Mouse (Mus musculus) intestine, embryonic 16.5 days (tissue): ENCODE results near the gene Dgcr8. TPM values are rescaled to one million over a fixed set of nuclear protein-coding genes. Genes with fewer than 3 reads are reported as not detected.

Source experiments
- ATAC-seq: fragments of 200-750 bp; cut with Nextera tagmentation; 2 replicates; pipeline ENCODE4 v1.8.0; 2017; ENCODE audit warnings: moderate TSS enrichment, moderate library complexity
- H3K27ac ChIP-seq: fragments of 300-500 bp; sonication (generic); 2 replicates; pipeline ENCODE4 v1.5.1; 2014; ENCODE audit warnings: mild to moderate bottlenecking, low read length
- H3K27me3 ChIP-seq: fragments of 300-500 bp; sonication (generic); replicated peaks from 2 replicates; pipeline ENCODE4 v1.6.1; 2014; ENCODE audit warnings: low read length, control low read depth, mixed read lengths; ENCODE audit not compliant: control insufficient read depth, insufficient read depth
- H3K36me3 ChIP-seq: fragments of 300-500 bp; sonication (generic); 2 replicates; pipeline ENCODE4 v1.6.1; 2014; ENCODE audit warnings: low read length, control low read depth; ENCODE audit not compliant: control insufficient read depth, insufficient read depth
- H3K4me1 ChIP-seq: fragments of 300-500 bp; sonication (generic); 2 replicates; pipeline ENCODE4 v1.6.1; 2014; ENCODE audit warnings: low read length, control low read depth, mixed read lengths; ENCODE audit not compliant: control insufficient read depth, insufficient read depth
- H3K4me2 ChIP-seq: fragments of 300-500 bp; sonication (generic); 2 replicates; pipeline ENCODE4 v1.6.1; 2014; ENCODE audit warnings: low read depth, low read length, control low read depth
- H3K4me3 ChIP-seq: fragments of 300-500 bp; sonication (generic); 2 replicates; pipeline ENCODE4 v1.5.1; 2014; ENCODE audit warnings: mild to moderate bottlenecking, low read length
- H3K9ac ChIP-seq: fragments of 300-500 bp; sonication (generic); 2 replicates; pipeline ENCODE4 v1.6.1; 2014; ENCODE audit warnings: low read depth, low read length
- H3K9me3 ChIP-seq: fragments of 300-500 bp; sonication (generic); 2 replicates; pipeline ENCODE4 v1.6.1; 2016; ENCODE audit warnings: low read length, control low read depth; ENCODE audit not compliant: control insufficient read depth
- WGBS: fragments of 180-500 bp; shearing (Covaris S2); extraction: QIAGEN DNeasy Blood & Tissue Kit; methylation state at CpG from one replicate; pipeline ENCODE4 v1.1.7; 2014; 5-methylcytosine and 5-hydroxymethylcytosine counted together
- polyA plus RNA-seq: library from polyadenylated mRNA; unstranded; fragments of >200 nt; fragmentation: Nextera tagmentation; extraction: Ambion mirVana; gene quantifications from 2 replicates; pipeline ENCODE4 v1.2.1, GENCODE M21; 2015

Gene Dgcr8
- 17.0 and 18.9 TPM in 2 replicates for polyA plus RNA-seq

DNA sequence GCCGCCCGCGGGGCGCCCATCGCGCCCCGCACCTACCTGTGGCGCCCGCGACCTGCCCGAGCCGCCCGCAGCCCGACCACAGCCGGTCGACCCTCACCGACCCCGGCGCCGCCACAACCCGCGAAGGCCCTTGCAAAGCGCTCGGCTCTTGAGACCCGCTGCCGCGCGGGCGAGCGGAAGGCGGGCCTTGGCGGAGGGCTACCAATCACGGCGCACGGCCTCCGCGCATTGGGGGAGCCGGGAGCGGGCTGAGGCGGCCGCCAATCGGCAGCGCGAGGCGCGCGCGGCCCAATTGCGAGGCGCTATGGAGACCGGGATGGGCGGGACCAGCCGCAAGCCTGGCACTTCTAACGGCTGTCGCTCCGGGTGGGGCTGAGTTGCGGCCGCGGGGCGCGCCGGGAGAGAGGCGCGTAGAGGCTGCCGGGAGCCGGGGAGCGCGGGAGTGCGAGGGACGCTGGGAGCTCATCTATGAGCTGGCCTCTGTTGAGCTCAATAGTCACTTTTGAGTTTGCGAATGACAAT lies at the start of gene Dgcr8:
Gene Dgcr8, minus strand, starts transcription at position 180 of the 522 bp plus-strand sequence.
- H3K27ac ChIP-seq = peak within 1 kb of the TSS; percentile 91
- H3K9ac ChIP-seq = peak within 1 kb of the TSS; percentile 96
- H3K4me3 ChIP-seq = peak within 1 kb of the TSS; percentile 97
- under 1% methylated on average over 69 of the region's 71 CpGs for WGBS
- H3K36me3 ChIP-seq = peaks cover 3% of the 10 kb centered on the region
- peak; percentile 99 for ATAC-seq
- H3K9me3 ChIP-seq = no peaks in the 10 kb centered on the region
- no peaks in the 10 kb centered on the region for H3K27me3 ChIP-seq
- peak within 1 kb of the TSS; percentile 85 for H3K4me2 ChIP-seq
- H3K4me1 ChIP-seq = peaks cover 22% of the 10 kb centered on the region

DNA sequence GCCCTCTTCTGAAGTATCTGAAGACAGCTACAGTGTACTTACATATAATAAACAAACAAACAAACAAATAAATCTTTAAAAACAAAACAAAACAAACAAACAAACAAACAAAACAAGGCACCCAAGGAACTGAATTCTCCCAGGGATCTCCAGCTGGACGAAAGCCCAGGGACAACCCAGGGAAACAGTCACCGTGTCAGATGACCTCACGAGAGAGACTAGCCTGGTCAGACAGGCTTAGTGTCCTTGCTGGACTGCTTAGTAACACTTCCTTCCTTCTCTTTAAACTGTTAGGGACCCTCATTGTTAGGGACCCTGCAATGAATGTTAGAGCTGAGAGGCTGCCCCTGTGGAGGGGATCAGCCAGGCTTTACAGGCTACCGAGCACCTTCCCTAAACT lies 48.2 kb upstream of the Dgcr8 start:
- Histone ChIP-seq H3K4me3 (no peak overlapping the region), H3K27me3 (no peaks in the 10 kb centered on the region), H3K9ac (no peak overlapping the region), H3K27ac (no peak overlapping the region), H3K36me3 (no peaks in the 10 kb centered on the region), H3K9me3 (no peaks in the 10 kb centered on the region), H3K4me2 (no peak overlapping the region), H3K4me1 (0 out of 2 replicates have a peak, but pooled peaks cover 6% of the 10 kb centered on the region)
- ATAC-seq = no peak
- WGBS = 89% methylated on average over 4 of the region's 4 CpGs

- Histone ChIP-seq H3K27ac (no peak overlapping the region), H3K4me1 (0 out of 2 replicates have a peak, but pooled peaks cover 2% of the 10 kb centered on the region), H3K4me2 (no peak overlapping the region), H3K9ac (no peak overlapping the region), H3K4me3 (no peak overlapping the region), H3K27me3 (no peaks in the 10 kb centered on the region), H3K36me3 (no peaks in the 10 kb centered on the region), H3K9me3 (no peaks in the 10 kb centered on the region)
- ATAC-seq = no peak
- 94% methylated on average over 3 of the region's 3 CpGs for WGBS
Measured at GRCm38 (mm10) chr16:18335981-18336380, 46.9 kb upstream of the Dgcr8 start.

DNA sequence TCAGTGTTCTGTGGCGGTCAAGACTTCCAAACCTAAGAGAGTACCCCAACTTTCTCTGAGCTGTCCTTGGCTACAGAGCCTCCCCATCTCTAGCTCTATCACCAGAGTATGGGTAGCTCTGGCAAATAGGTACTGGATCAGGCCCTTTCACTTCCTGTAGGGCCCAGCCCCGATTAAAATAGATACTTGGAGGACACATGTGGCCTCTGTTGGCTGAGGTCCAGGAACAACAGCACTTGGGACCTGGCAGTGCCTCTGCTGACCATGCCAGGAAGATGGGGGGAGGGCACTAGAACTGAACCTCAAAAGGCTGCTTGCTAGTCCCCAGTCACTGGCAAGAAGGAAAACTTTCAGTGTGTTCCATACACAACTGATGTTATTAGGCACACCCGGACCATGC lies 44.9 kb upstream of the Dgcr8 start:
- Histone ChIP-seq H3K4me1 (0 out of 2 replicates have a peak, but pooled peaks cover 2% of the 10 kb centered on the region), H3K4me3 (no peak overlapping the region), H3K27ac (no peak overlapping the region), H3K36me3 (no peaks in the 10 kb centered on the region), H3K9ac (no peak overlapping the region), H3K9me3 (no peaks in the 10 kb centered on the region), H3K27me3 (no peaks in the 10 kb centered on the region), H3K4me2 (no peak overlapping the region)
- ATAC-seq = no peak
- 85% methylated on average over 3 of the region's 3 CpGs for WGBS

GRCm38 (mm10) chr16:18328524-18328923 lies 39.5 kb upstream of the Dgcr8 start:
- Histone ChIP-seq H3K4me1 (no peaks in the 10 kb centered on the region), H3K27ac (no peak overlapping the region), H3K36me3 (0 out of 2 replicates have a peak, but pooled peaks cover 2% of the 10 kb centered on the region), H3K9ac (no peak overlapping the region), H3K9me3 (no peaks in the 10 kb centered on the region), H3K4me3 (no peak overlapping the region), H3K27me3 (no peaks in the 10 kb centered on the region), H3K4me2 (no peak overlapping the region)
- WGBS = 85% methylated on average over 1 of the region's 1 CpGs
- ATAC-seq = no peak

- Histone ChIP-seq H3K9ac (no peak overlapping the region), H3K4me2 (no peak overlapping the region), H3K27me3 (no peaks in the 10 kb centered on the region), H3K4me3 (no peak overlapping the region), H3K9me3 (no peaks in the 10 kb centered on the region), H3K4me1 (no peaks in the 10 kb centered on the region), H3K36me3 (peaks cover 5% of the 10 kb centered on the region; the same call in 1 of the 2 replicates), H3K27ac (no peak overlapping the region)
- ATAC-seq = no peak
- 86% methylated on average over 9 of the region's 9 CpGs for WGBS
Measured at GRCm38 (mm10) chr16:18327936-18328335, 38.9 kb upstream of the Dgcr8 start.

GRCm38 (mm10) chr16:18325741-18326140 lies 36.7 kb upstream of the Dgcr8 start:
- WGBS = 59% methylated on average over 4 of the region's 4 CpGs
- peaks cover 5% of the 10 kb centered on the region; the same call in 1 of the 2 replicates for H3K36me3 ChIP-seq
- H3K4me3 ChIP-seq = no peak overlapping the region
- no peaks in the 10 kb centered on the region for H3K27me3 ChIP-seq
- no peak overlapping the region for H3K9ac ChIP-seq
- H3K9me3 ChIP-seq = no peaks in the 10 kb centered on the region
- H3K4me2 ChIP-seq = no peak overlapping the region
- H3K4me1 ChIP-seq = no peaks in the 10 kb centered on the region
- H3K27ac ChIP-seq = no peak overlapping the region
- ATAC-seq = no peak

DNA sequence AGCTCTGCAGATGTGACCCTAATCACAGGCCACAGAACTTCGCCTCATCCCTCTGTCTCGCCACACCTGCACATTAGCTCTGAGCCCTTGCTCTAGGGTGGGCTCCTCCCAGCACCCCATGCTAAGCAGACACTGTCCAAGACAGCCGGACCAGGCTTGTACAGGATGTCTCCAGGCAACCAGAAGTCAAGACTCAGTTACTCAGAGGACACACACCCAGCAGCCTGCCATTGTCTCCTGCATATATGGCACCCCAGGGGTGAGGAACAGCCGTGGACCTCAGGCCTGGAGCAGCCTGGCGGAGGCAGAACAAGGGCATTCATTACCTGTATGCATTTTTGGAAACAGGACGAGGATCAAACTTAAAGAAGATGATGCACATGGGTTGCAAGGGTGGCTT lies 35.0 kb upstream of the Dgcr8 start:
- no peak overlapping the region for H3K9ac ChIP-seq
- no peak overlapping the region for H3K4me3 ChIP-seq
- no peaks in the 10 kb centered on the region for H3K9me3 ChIP-seq
- no peaks in the 10 kb centered on the region for H3K27me3 ChIP-seq
- no peaks in the 10 kb centered on the region for H3K4me1 ChIP-seq
- H3K4me2 ChIP-seq = no peak overlapping the region
- WGBS = 80% methylated on average over 6 of the region's 6 CpGs
- H3K36me3 ChIP-seq = peaks cover 5% of the 10 kb centered on the region; the same call in 1 of the 2 replicates
- H3K27ac ChIP-seq = no peak overlapping the region
- ATAC-seq = no peak

- Histone ChIP-seq H3K9me3 (no peaks in the 10 kb centered on the region), H3K4me3 (no peak overlapping the region), H3K27me3 (no peaks in the 10 kb centered on the region), H3K36me3 (peaks cover 5% of the 10 kb centered on the region; the same call in 1 of the 2 replicates), H3K4me1 (no peaks in the 10 kb centered on the region), H3K4me2 (no peak overlapping the region), H3K27ac (no peak overlapping the region), H3K9ac (no peak overlapping the region)
- ATAC-seq = no peak
- 80% methylated on average over 2 of the region's 2 CpGs for WGBS
Measured at GRCm38 (mm10) chr16:18323460-18323859, 34.4 kb upstream of the Dgcr8 start.

DNA sequence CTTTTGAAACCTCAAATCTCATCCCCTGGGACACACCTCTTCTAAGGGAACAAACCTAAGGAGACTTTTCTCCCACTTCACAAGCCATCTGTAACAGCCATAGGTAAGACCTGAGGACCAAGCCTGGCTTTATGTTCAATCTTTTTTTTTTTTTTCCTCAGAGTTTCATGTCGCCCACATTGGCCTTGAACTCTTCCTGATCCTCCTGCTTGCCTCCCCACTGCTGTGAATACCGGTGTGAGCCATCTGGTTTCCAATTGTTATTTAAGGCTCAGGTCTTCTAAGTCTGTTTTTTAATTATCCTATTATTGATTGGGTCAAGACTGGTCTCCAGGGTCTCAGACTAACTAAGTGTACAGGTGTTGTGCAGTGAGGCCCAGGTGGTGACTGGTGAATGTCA lies 32.4 kb upstream of the Dgcr8 start:
- ATAC-seq = no peak
- H3K27me3 ChIP-seq = no peaks in the 10 kb centered on the region

More for the DNA sequence above, 32.4 kb upstream of the Dgcr8 start:
- no peaks in the 10 kb centered on the region for H3K9me3 ChIP-seq
- H3K4me1 ChIP-seq = no peaks in the 10 kb centered on the region
- no peak overlapping the region for H3K4me2 ChIP-seq
- no peak overlapping the region for H3K27ac ChIP-seq
- 62% methylated on average over 2 of the region's 2 CpGs for WGBS
- H3K4me3 ChIP-seq = no peak overlapping the region
- H3K36me3 ChIP-seq = peaks cover 5% of the 10 kb centered on the region; the same call in 1 of the 2 replicates
- no peak overlapping the region for H3K9ac ChIP-seq
